ENCODE assay signal across 16 mouse cellular contexts in genomic region chr6:114712242-114713050, GRCm38 (mm10).
A peak's percentile ranks its signal among the peaks of the same experiment; 100 is the strongest.
DNase-seq lines count a peak whose midpoint lies in the region; ATAC-seq and TF ChIP-seq lines count a peak whose summit lies in the region.
"Had no signal": no experiment of that assay in that cellular context is flagged by ENCODE, and none has a peak within 500 bp of the region (broad histone marks: within the 10 kb centered on the region; RNA-seq: fewer than 3 reads in every experiment).

No protein-coding gene starts in this region.

- peak; percentile 76 for DNase-seq in MN1 (ENCODE audit: low spot score)
- DNase-seq in brain, embryonic 14.5 days (ENCODE audit: low read depth): peak; percentile 71
- peak; percentile 63 to 97 for DNase-seq in left cerebral cortex, postnatal 25 days (ENCODE audit: low spot score in 2 of 2)
- no peak for DNase-seq in urinary bladder, postnatal 25 days (ENCODE audit: low spot score)
- DNase-seq in thymus, postnatal 25 days: no peak
- DNase-seq in T-cell, adult 2 months (ENCODE audit: low spot score): no peak
- DNase-seq: adrenal gland, postnatal 10 days; lung, postnatal 36 days; retina, postnatal 1 day had no signal

- no peak overlapping the region for H3K4me3 ChIP-seq in hindbrain, embryonic 16.5 days (ENCODE audit: low read length)
- H3K4me3 ChIP-seq in hindbrain, embryonic 12.5 days: no peak overlapping the region
- H3K4me3 ChIP-seq: embryonic facial prominence, embryonic 15.5 days; hindbrain, embryonic 15.5 days; neural tube, embryonic 13.5 days had no signal

- TF ChIP-seq POLR2A in brain, embryonic 14.5 days (IDR thresholded peaks at IDR 0.05; ENCODE audit: borderline replicate concordance, extremely low read depth, insufficient read depth, insufficient read length, poor library complexity, severe bottlenecking): no peak

- no peak overlapping the region for H3K9ac ChIP-seq in hindbrain, embryonic 16.5 days (ENCODE audit: low read depth, low read length)
- no peak overlapping the region for H3K9ac ChIP-seq in hindbrain, embryonic 12.5 days
- H3K9ac ChIP-seq: embryonic facial prominence, embryonic 15.5 days; hindbrain, embryonic 15.5 days; neural tube, embryonic 13.5 days had no signal

- H3K4me1 ChIP-seq in hindbrain, embryonic 16.5 days (ENCODE audit: control insufficient read depth, insufficient read depth, low read depth, low read length): peaks cover 16% of the 10 kb centered on the region
- H3K4me1 ChIP-seq in hindbrain, embryonic 12.5 days: peaks cover 21% of the 10 kb centered on the region

- no peak for ATAC-seq in hindbrain, embryonic 16.5 days
- ATAC-seq in hindbrain, embryonic 12.5 days (ENCODE audit: low FRiP score): no peak
- ATAC-seq: midbrain, embryonic 16.5 days had no signal

- 0 out of 2 replicates have a peak overlapping the region, but pooled peaks have one; percentile 6 for H3K27ac ChIP-seq in hindbrain, embryonic 16.5 days (ENCODE audit: low read depth, low read length)
- no peak overlapping the region for H3K27ac ChIP-seq in hindbrain, embryonic 12.5 days
- H3K27ac ChIP-seq: embryonic facial prominence, embryonic 15.5 days; hindbrain, embryonic 15.5 days; neural tube, embryonic 13.5 days had no signal

- TF ChIP-seq CTCF in brain, embryonic 14.5 days (IDR thresholded peaks at IDR 0.05; ENCODE audit: borderline replicate concordance, extremely low read depth, insufficient read depth, insufficient read length): no peak

- H3K27me3 ChIP-seq in hindbrain, embryonic 16.5 days (replicated peaks; ENCODE audit: control insufficient read depth, insufficient read depth, low read length): no peaks in the 10 kb centered on the region
- no peaks in the 10 kb centered on the region for H3K27me3 ChIP-seq in hindbrain, embryonic 12.5 days
- H3K27me3 ChIP-seq: embryonic facial prominence, embryonic 15.5 days; hindbrain, embryonic 15.5 days; neural tube, embryonic 13.5 days had no signal

- no peaks in the 10 kb centered on the region for H3K9me3 ChIP-seq in hindbrain, embryonic 16.5 days (ENCODE audit: control insufficient read depth, low read length)
- H3K9me3 ChIP-seq in hindbrain, embryonic 12.5 days (replicated peaks): no peaks in the 10 kb centered on the region
- H3K9me3 ChIP-seq: embryonic facial prominence, embryonic 15.5 days; hindbrain, embryonic 15.5 days; neural tube, embryonic 13.5 days had no signal

- intact Hi-C loops in left cerebral cortex, postnatal 25 days (cut with DNase I): loop anchor here (1.0 to 5.0 kb wide), 4 partner anchors 256 to 365 kb away; partner anchors contain the start of gene Vgll4

- no peaks in the 10 kb centered on the region for H3K36me3 ChIP-seq in hindbrain, embryonic 16.5 days (ENCODE audit: control insufficient read depth, insufficient read depth, low read length)
- no peaks in the 10 kb centered on the region for H3K36me3 ChIP-seq in hindbrain, embryonic 12.5 days
- H3K36me3 ChIP-seq: hindbrain, embryonic 15.5 days had no signal

- H3K4me2 ChIP-seq in hindbrain, embryonic 16.5 days (ENCODE audit: low read length): no peak overlapping the region
- H3K4me2 ChIP-seq in hindbrain, embryonic 12.5 days (replicated peaks): no peak overlapping the region
- H3K4me2 ChIP-seq: embryonic facial prominence, embryonic 15.5 days; hindbrain, embryonic 15.5 days; liver, embryonic 11.5 days; neural tube, embryonic 13.5 days had no signal

- 63% methylated on average over 4 of the region's 4 CpGs for WGBS in hindbrain, embryonic 16.5 days
- WGBS in hindbrain, embryonic 12.5 days: 75% methylated on average over 4 of the region's 4 CpGs

Comparison
In these comparisons a context has a peak if more than half of its experiments do, and no peak if none do; other contexts are left out.
1. DNase-seq: peak in MN1 (single experiment), brain, embryonic 14.5 days (single experiment) and left cerebral cortex, postnatal 25 days (2 of 2); none in urinary bladder, postnatal 25 days (single experiment), thymus, postnatal 25 days (single experiment) and T-cell, adult 2 months (single experiment).